Mouse (Mus musculus) intestine, embryonic 14.5 days (tissue): Measurements from ENCODE around the gene Tdrd9. TPM values are rescaled to one million over a fixed set of nuclear protein-coding genes. Genes with fewer than 3 reads are reported as not detected.

ENCODE experiments used
- ATAC-seq: fragments of 200-750 bp; cut with Nextera tagmentation; replicated peaks from 2 replicates; pipeline ENCODE4 v1.8.0; 2017; ENCODE audit warnings: low read depth, moderate number of reproducible peaks, moderate TSS enrichment, moderate library complexity; ENCODE audit not compliant: low FRiP score, low TSS enrichment
- DNase-seq: peaks from one replicate; pipeline ENCODE4 v3.0.0-alpha.2; 2018; ENCODE audit warnings: low spot score
- H3K27ac ChIP-seq: fragments of 300-500 bp; sonication (generic); 2 replicates; pipeline ENCODE4 v1.5.1; 2014; ENCODE audit warnings: low read depth, mild to moderate bottlenecking, control low read depth
- H3K27me3 ChIP-seq: fragments of 300-500 bp; sonication (generic); replicated peaks from 2 replicates; pipeline ENCODE4 v1.6.1; 2014; ENCODE audit warnings: low read length, control low read depth; ENCODE audit not compliant: control insufficient read depth, insufficient read depth
- H3K36me3 ChIP-seq: fragments of 300-500 bp; sonication (generic); 2 replicates; pipeline ENCODE4 v1.6.1; 2014; ENCODE audit warnings: low read length, control low read depth; ENCODE audit not compliant: control insufficient read depth, insufficient read depth
- H3K4me1 ChIP-seq: fragments of 300-500 bp; sonication (generic); replicated peaks from 2 replicates; pipeline ENCODE4 v1.6.1; 2014; ENCODE audit warnings: low read length, control low read depth, mixed read lengths; ENCODE audit not compliant: control insufficient read depth, insufficient read depth
- H3K4me2 ChIP-seq: fragments of 300-500 bp; sonication (generic); 2 replicates; pipeline ENCODE4 v1.6.1; 2014; ENCODE audit warnings: low read length
- H3K4me3 ChIP-seq: fragments of 300-500 bp; sonication (generic); 2 replicates; pipeline ENCODE4 v1.5.1; 2014; ENCODE audit warnings: low read depth, low read length, control low read depth, mixed read lengths
- H3K9ac ChIP-seq: fragments of 300-500 bp; sonication (generic); 2 replicates; pipeline ENCODE4 v1.6.1; 2014; ENCODE audit warnings: mild to moderate bottlenecking, low read length
- H3K9me3 ChIP-seq: fragments of 300-500 bp; sonication (generic); 2 replicates; pipeline ENCODE4 v1.6.1; 2016; ENCODE audit warnings: low read length, control low read depth; ENCODE audit not compliant: control insufficient read depth
- WGBS: fragments of 180-500 bp; shearing (Covaris S2); extraction: QIAGEN DNeasy Blood & Tissue Kit; methylation state at CpG from one replicate; pipeline ENCODE4 v1.1.7; 2014; 5-methylcytosine and 5-hydroxymethylcytosine counted together
- polyA plus RNA-seq: library from polyadenylated mRNA; unstranded; fragments of >200 nt; fragmentation: Nextera tagmentation; extraction: Ambion mirVana; gene quantifications from 2 replicates; pipeline ENCODE4 v1.2.1, GENCODE M21; 2014

Gene Tdrd9
- polyA plus RNA-seq = 0.28 and 0.73 TPM in 2 replicates

GRCm38 (mm10) chr12:111971231-111971686 lies at the start of gene Tdrd9:
Gene Tdrd9, plus strand, starts transcription at chr12:111971559.
- no peaks in the 10 kb centered on the region for H3K9me3 ChIP-seq
- H3K27ac ChIP-seq = no peak within 1 kb of the TSS
- WGBS = 87% methylated on average over 18 of the region's 18 CpGs
- ATAC-seq (no peak), DNase-seq (no peak)
- no peaks in the 10 kb centered on the region; the same call in 1 of the 2 replicates for H3K4me1 ChIP-seq
- H3K4me2 ChIP-seq = no peak within 1 kb of the TSS
- no peak within 1 kb of the TSS for H3K4me3 ChIP-seq
- H3K36me3 ChIP-seq = no peaks in the 10 kb centered on the region
- H3K27me3 ChIP-seq = no peaks in the 10 kb centered on the region
- no peak within 1 kb of the TSS for H3K9ac ChIP-seq

- Histone ChIP-seq H3K36me3 (no peaks in the 10 kb centered on the region), H3K9ac (no peak overlapping the region), H3K27me3 (no peaks in the 10 kb centered on the region), H3K27ac (no peak overlapping the region), H3K4me3 (no peak overlapping the region), H3K4me1 (no peaks in the 10 kb centered on the region), H3K4me2 (no peak overlapping the region), H3K9me3 (no peaks in the 10 kb centered on the region)
- 86% methylated on average over 6 of the region's 6 CpGs for WGBS
- DNase-seq (no peak), ATAC-seq (no peak)
Measured at GRCm38 (mm10) chr12:111923117-111923516, 48.2 kb upstream of the Tdrd9 start.

- no peak for DNase-seq
- Histone ChIP-seq H3K36me3 (no peaks in the 10 kb centered on the region), H3K27ac (no peak overlapping the region; the same call in 1 of the 2 replicates), H3K4me1 (peaks cover 5% of the 10 kb centered on the region; the same call in 1 of the 2 replicates), H3K27me3 (no peaks in the 10 kb centered on the region), H3K9me3 (no peaks in the 10 kb centered on the region), H3K4me2 (no peak overlapping the region), H3K9ac (no peak overlapping the region), H3K4me3 (no peak overlapping the region)
- 42% methylated on average over 1 of the region's 1 CpGs for WGBS
- ATAC-seq = peak; percentile 51
Measured at GRCm38 (mm10) chr12:111927338-111927737, 44.0 kb upstream of the Tdrd9 start.

- no peaks in the 10 kb centered on the region for H3K9me3 ChIP-seq
- no peak for ATAC-seq
Measured at GRCm38 (mm10) chr12:111928411-111928966, 42.9 kb upstream of the Tdrd9 start.

GRCm38 (mm10) chr12:111931411-111932025 lies 39.8 kb upstream of the Tdrd9 start:
- Histone ChIP-seq H3K4me2 (no peak overlapping the region), H3K9me3 (no peaks in the 10 kb centered on the region), H3K9ac (no peak overlapping the region), H3K4me1 (peaks cover 24% of the 10 kb centered on the region), H3K4me3 (no peak overlapping the region), H3K27me3 (no peaks in the 10 kb centered on the region), H3K36me3 (no peaks in the 10 kb centered on the region), H3K27ac (no peak overlapping the region)
- WGBS = 87% methylated on average over 9 of the region's 9 CpGs
- DNase-seq (no peak), ATAC-seq (no peak)

More at GRCm38 (mm10) chr12:111928411-111928966, 42.9 kb upstream of the Tdrd9 start:
- H3K27ac ChIP-seq = no peak overlapping the region
- H3K4me3 ChIP-seq = no peak overlapping the region
- H3K9ac ChIP-seq = no peak overlapping the region
- H3K4me1 ChIP-seq = peaks cover 11% of the 10 kb centered on the region
- no peak for DNase-seq
- no peaks in the 10 kb centered on the region for H3K27me3 ChIP-seq
- no peak overlapping the region for H3K4me2 ChIP-seq
- no peaks in the 10 kb centered on the region for H3K36me3 ChIP-seq
- 80% methylated on average over 18 of the region's 18 CpGs for WGBS

- DNase-seq (no peak), ATAC-seq (no peak)
- no peak overlapping the region; the same call in 1 of the 2 replicates for H3K27ac ChIP-seq
- no peak overlapping the region for H3K9ac ChIP-seq
- peaks cover 34% of the 10 kb centered on the region for H3K4me1 ChIP-seq
- 63% methylated on average over 3 of the region's 3 CpGs for WGBS
- no peaks in the 10 kb centered on the region for H3K9me3 ChIP-seq
- no peak overlapping the region for H3K4me3 ChIP-seq
- H3K27me3 ChIP-seq = no peaks in the 10 kb centered on the region
- H3K36me3 ChIP-seq = no peaks in the 10 kb centered on the region
- no peak overlapping the region for H3K4me2 ChIP-seq
Measured at GRCm38 (mm10) chr12:111932513-111932912, 38.8 kb upstream of the Tdrd9 start.

GRCm38 (mm10) chr12:111933032-111933704 lies 38.2 kb upstream of the Tdrd9 start:
- Histone ChIP-seq H3K4me2 (no peak overlapping the region), H3K9ac (no peak overlapping the region), H3K27ac (no peak overlapping the region), H3K36me3 (no peaks in the 10 kb centered on the region), H3K4me3 (no peak overlapping the region), H3K27me3 (no peaks in the 10 kb centered on the region), H3K9me3 (no peaks in the 10 kb centered on the region), H3K4me1 (peaks cover 40% of the 10 kb centered on the region)
- DNase-seq = no peak
- 58% methylated on average over 11 of the region's 11 CpGs for WGBS
- no peak for ATAC-seq

GRCm38 (mm10) chr12:111933971-111934370 lies 37.4 kb upstream of the Tdrd9 start:
- Histone ChIP-seq H3K4me2 (no peak overlapping the region), H3K4me3 (no peak overlapping the region)
- ATAC-seq = no peak

More at GRCm38 (mm10) chr12:111933971-111934370, 37.4 kb upstream of the Tdrd9 start:
- 60% methylated on average over 2 of the region's 2 CpGs for WGBS
- no peaks in the 10 kb centered on the region for H3K27me3 ChIP-seq
- H3K36me3 ChIP-seq = no peaks in the 10 kb centered on the region
- H3K9me3 ChIP-seq = no peaks in the 10 kb centered on the region
- DNase-seq = no peak
- H3K9ac ChIP-seq = no peak overlapping the region
- H3K27ac ChIP-seq = no peak overlapping the region
- peaks cover 48% of the 10 kb centered on the region for H3K4me1 ChIP-seq
